Mouse (Mus musculus) lung, adult 2 months (tissue): ENCODE measurements around the gene Htr7. TPM values are rescaled to one million over a fixed set of nuclear protein-coding genes. Genes with fewer than 3 reads are reported as not detected.
A peak's percentile ranks its signal among the peaks of the same experiment; 100 is the strongest.

Experiments used
- DNase-seq: peaks from one replicate; pipeline ENCODE4 v3.0.0; 2022
- H3K4me1 ChIP-seq: fragments of 200-500 bp; 2 replicates; pipeline ENCODE4 v1.6.1; 2011; ENCODE audit warnings: low read length; ENCODE audit not compliant: control insufficient read depth, insufficient read depth
- H3K4me3 ChIP-seq: fragments of 200-500 bp; replicated peaks from 2 replicates; pipeline ENCODE3; 2011; ENCODE audit warnings: low read depth, mild to moderate bottlenecking, control low read depth, low read length; ENCODE audit errors: extremely low read depth
- CTCF ChIP-seq: fragments of 200-500 bp; IDR thresholded peaks from 2 replicates; pipeline ENCODE4 v1.5.1; 2011; ENCODE audit warnings: mild to moderate bottlenecking, low read length, control low read depth; ENCODE audit not compliant: insufficient read depth
- POLR2A ChIP-seq: fragments of 200-500 bp; IDR thresholded peaks from 2 replicates; pipeline ENCODE4 v1.6.1; 2011; ENCODE audit warnings: low read depth, mild to moderate bottlenecking, control low read depth, low read length, borderline replicate concordance; ENCODE audit errors: extremely low read depth
- WGBS: fragments of 180-500 bp; shearing (Covaris S2); methylation state at CpG from one replicate; pipeline ENCODE4 v1.1.7; 2018; 5-methylcytosine and 5-hydroxymethylcytosine counted together
- polyA plus RNA-seq: library from polyadenylated mRNA; depleted of rRNA; stranded (reverse); fragments of >200 nt; gene quantifications from 2 replicates; pipeline ENCODE4 v1.2.3, GENCODE M21; 2012

The Htr7 gene
- polyA plus RNA-seq, 1 experiment, result 0.19 TPM

DNA sequence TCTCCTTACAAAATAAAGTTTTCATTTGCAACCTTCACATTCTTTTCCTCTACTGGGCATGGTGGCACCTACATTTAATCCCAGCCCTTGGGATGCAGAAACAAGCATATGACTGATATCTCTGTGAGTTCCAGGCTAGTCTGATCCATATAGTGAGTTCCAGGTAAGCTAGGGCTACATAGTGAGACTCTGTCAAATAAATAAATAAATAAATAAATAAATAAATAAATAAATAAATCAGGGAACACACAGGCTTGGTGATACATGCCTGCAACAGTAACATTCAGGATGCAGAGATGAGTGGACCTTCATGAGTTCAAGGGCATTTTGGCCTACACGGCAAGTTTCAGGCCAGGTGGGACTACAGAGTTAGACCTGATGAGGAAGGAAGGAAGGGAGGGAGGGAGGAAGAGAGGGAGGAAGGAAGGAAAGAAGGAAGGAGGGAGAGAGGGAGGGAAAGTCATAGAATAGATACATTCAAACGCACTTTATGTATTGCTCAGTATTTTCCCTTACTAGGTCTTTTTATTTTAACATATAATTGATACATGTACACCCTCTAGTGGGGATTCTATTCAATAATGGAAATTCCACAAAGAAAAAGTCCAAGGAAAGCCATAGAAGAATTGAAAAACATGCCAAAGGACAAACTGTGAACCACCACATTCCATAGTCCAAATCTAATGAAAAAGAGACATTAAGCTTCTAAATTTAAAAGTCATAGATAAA is 5.7 kb upstream of the Htr7 start:
- 73% methylated on average over 2 of the region's 2 CpGs for WGBS
- H3K4me3 ChIP-seq, result no peak overlapping the region
- no peak for DNase-seq
- no peak for TF ChIP-seq CTCF
- no peak for TF ChIP-seq POLR2A
- no peaks in the 10 kb centered on the region for H3K4me1 ChIP-seq

DNA sequence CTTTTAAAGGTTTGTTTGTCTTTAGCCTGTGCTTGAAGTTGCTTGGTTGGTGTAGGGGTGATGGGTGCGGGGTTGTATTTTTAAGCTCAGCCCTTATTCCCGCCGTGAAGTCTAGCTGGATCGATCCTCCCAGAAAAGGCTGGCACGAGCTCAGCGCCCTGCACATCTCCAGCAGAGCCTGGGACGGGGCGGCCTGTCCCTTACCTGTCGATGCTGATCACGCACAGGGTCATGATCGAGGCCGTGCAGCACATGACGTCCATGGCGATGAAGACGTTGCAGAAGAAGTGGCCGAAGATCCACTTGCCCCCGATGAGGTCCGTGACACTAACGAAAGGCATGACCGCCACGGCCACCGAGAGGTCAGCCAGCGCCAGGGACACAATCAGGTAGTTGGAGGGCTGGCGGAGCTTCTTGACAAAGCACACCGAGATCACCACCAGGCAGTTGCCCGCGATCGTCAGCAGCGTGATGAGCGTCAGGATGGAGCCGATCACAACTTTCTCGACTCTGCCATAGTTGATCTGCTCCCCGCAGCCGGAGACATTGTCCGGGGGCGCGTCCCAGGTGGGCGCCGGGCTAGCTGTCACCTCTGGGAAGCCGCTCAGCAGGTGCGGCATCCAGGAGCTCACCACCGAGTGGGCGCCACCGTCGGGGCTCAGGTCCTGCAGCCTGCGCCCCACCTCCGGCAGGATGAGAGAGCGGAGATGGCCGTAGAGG is 645 bp downstream of the Htr7 start:
- DNase-seq, result peak; percentile 2
- no peak for TF ChIP-seq CTCF
- no peak for TF ChIP-seq POLR2A
- H3K4me1 ChIP-seq, result no peaks in the 10 kb centered on the region
- WGBS, result 9% methylated on average over 49 of the region's 49 CpGs
- H3K4me3 ChIP-seq, result no peak overlapping the region

DNA sequence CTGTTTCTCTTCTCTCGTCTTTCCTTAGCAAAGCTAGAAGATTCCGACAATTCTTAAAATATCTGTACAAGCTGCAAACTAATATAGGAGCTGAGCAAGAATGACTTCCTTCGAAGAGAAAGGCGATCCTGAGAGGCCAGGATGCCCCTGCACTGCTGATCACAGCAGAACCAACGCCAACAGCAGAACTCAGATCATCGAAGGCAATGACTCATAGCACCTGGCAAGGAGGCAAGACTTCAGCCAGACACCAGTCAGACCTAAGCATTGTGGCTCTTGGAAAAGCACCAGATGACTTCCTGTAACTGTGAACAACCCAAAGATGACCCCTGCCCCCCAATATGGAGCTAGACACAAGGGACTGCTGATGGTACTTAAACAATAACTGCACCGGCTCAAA is 11.3 kb downstream of the Htr7 start:
- no peaks in the 10 kb centered on the region for H3K4me1 ChIP-seq
- no peak for DNase-seq
- WGBS, result 77% methylated on average over 7 of the region's 7 CpGs
- TF ChIP-seq CTCF, result no peak
- no peak for TF ChIP-seq POLR2A
- H3K4me3 ChIP-seq, result no peak overlapping the region

DNA sequence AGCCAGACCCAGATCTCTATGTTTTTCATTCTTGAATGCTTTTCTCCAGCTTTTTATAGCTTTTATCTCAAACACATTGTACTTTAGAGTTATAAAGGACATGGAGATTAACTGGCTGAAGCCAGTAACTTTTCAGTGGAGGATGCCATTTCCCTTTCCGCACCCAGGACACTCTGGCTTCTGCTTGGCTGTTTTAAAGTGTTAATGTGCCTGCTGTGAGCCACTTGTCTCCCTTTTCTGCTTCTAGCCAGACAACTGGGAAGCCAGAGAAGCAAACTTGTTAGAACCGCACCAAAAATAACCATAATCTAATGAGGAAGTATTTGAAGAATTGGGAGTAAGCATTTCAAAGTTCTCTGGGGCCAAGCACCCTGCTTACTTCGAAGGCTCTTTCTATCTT is 42.5 kb downstream of the Htr7 start:
- 26% methylated on average over 3 of the region's 3 CpGs for WGBS
- no peaks in the 10 kb centered on the region for H3K4me1 ChIP-seq
- H3K4me3 ChIP-seq, result no peak overlapping the region
- TF ChIP-seq POLR2A (no peak), CTCF (no peak)
- no peak for DNase-seq

DNA sequence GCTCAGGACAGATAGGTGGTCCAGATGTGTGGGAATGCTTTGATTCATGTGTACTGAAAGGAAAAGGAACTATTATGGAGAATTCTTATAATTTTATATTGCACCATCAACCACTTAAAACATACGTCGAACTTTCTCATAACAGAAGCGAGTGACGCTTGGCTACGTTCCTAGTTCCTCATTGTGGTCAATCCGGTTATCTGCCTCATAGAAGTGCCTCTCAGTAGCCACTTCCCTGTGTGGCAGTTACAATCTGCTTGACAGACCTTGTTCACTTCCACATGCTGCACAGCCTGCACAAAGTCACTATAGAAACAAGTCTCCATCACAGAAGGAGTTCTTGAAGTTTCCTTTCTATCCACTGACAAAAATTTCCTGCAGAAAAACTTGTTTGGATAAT is 51.0 kb downstream of the Htr7 start:
- peak; percentile 7 for DNase-seq
- TF ChIP-seq CTCF, result no peak
- TF ChIP-seq POLR2A, result no peak
- no peaks in the 10 kb centered on the region for H3K4me1 ChIP-seq
- H3K4me3 ChIP-seq, result no peak overlapping the region
- WGBS, result 50% methylated on average over 6 of the region's 6 CpGs

DNA sequence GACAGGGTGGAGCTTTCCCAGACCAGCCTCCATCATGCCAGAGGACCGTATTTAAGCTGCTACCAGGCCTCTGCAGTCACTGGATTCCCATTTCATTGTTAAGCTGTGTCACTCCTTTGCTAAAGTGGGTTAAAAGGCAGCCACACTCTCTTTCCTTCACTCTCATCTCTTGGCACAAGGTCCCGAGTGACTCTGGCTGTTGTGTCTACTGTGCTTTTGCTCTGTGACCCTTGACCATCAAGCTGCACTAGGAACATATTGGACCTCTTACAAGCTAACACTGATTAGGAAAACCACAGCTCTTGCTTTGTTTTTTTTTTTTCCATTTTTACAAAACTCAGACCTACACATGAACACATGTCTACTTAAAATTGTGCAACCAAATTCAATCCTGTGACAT is 52.3 kb downstream of the Htr7 start:
- DNase-seq, result no peak
- Histone ChIP-seq H3K4me3 (no peak overlapping the region), H3K4me1 (no peaks in the 10 kb centered on the region)
- TF ChIP-seq POLR2A (no peak), CTCF (no peak)
- WGBS, result 36% methylated on average over 2 of the region's 2 CpGs

DNA sequence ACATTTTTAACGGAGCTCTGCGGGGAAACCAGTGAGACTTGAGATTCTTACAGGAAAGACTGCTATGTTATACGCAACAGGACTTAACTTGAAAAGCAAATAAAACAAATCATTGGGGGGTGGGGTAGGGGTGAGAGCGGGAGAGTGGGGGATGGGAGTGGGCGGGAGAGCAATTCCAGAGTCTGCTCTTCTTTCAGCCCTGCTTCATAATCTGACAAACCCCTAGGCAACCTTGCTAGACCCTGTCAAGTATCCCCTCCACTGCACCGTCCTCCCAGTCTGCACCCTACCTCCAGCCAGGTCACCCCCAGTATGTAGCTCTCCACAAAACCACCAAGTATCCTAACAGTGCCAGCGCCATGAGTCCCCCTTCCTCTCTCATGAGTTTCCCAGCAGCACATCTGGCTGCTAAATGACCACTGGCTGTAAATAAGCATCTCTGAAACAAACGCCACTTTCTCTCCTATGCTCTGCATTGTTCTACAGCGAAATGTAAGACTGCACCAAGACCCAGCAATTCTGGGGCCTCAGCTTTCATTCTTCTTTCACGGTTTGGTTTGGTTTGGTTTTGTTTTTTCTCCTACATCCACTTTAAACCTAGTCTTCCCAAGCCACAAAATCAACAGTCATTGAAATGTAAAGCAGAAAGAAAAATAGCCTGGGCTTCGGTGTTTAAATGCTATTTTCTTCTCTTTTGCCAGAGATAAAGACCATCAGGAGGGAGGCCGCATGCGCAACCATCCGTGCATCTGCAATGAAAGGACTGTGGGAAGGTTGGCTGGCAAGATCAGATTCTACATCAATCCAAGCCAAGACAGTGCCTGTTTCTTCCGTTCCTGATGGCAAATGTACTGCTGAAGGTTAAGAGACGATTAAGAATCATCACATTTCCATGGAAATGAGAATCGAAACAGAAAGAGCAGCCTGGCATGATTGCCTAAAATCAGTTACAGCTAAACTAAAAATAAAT is 54.5 kb downstream of the Htr7 start:
- Histone ChIP-seq H3K4me1 (no peaks in the 10 kb centered on the region), H3K4me3 (no peak overlapping the region)
- TF ChIP-seq POLR2A (no peak), CTCF (no peak)
- 58% methylated on average over 17 of the region's 17 CpGs for WGBS
- DNase-seq, result no peak

DNA sequence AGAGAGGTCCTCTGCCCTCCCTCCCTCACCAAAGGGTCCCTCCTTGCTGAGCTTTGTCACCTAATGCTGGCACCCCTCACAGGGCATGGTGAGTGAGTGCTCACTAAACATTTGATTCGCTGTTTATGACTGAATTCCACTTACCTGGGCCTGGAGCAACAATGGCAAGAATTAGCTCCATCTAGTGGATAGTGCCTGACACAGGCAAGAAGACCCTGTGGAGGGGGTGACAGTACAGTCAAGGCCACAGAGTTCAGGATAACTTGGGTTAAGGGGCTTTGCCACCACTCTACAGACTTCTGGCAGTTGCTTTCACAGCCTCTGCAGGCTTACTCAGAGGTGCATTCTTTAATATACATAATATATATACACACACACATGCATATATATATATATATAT is 55.8 kb downstream of the Htr7 start:
- no peak for DNase-seq
- 42% methylated on average over 1 of the region's 1 CpGs for WGBS
- H3K4me3 ChIP-seq, result no peak overlapping the region
- no peaks in the 10 kb centered on the region for H3K4me1 ChIP-seq
- TF ChIP-seq POLR2A, result no peak
- TF ChIP-seq CTCF, result no peak

DNA sequence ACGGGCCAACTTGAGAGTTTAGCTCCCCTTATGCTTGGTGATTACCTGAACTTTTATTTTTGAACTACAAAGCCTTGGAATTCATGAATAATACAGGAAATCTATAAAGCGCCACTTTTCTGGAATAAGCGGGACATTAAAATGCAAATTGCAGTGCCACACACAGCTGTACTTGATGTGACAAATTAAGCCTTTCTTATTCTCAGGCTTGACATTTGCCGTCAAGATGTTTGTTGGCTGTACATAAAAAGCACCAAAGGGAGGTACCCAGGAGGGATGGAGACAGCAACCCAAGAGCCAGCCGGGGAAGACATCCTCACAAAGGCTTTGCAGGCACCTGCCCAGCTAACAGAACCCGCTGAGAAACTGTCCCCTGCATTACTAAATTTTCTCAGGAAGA is 56.4 kb downstream of the Htr7 start:
- WGBS, result 85% methylated on average over 6 of the region's 6 CpGs
- TF ChIP-seq POLR2A (no peak), CTCF (no peak)
- Histone ChIP-seq H3K4me1 (no peaks in the 10 kb centered on the region), H3K4me3 (no peak overlapping the region)
- DNase-seq, result no peak
